Mouse (Mus musculus) intestine, embryonic 14.5 days (tissue): Measurements from ENCODE around the gene Gm45062. TPM values are rescaled to one million over a fixed set of nuclear protein-coding genes. Genes with fewer than 3 reads are reported as not detected.

Experiments used
- ATAC-seq: fragments of 200-750 bp; cut with Nextera tagmentation; replicated peaks from 2 replicates; pipeline ENCODE4 v1.8.0; 2017; ENCODE audit warnings: low read depth, moderate number of reproducible peaks, moderate TSS enrichment, moderate library complexity; ENCODE audit not compliant: low FRiP score, low TSS enrichment
- DNase-seq: peaks from one replicate; pipeline ENCODE4 v3.0.0-alpha.2; 2018; ENCODE audit warnings: low spot score
- H3K27ac ChIP-seq: fragments of 300-500 bp; sonication (generic); 2 replicates; pipeline ENCODE4 v1.5.1; 2014; ENCODE audit warnings: low read depth, mild to moderate bottlenecking, control low read depth
- H3K27me3 ChIP-seq: fragments of 300-500 bp; sonication (generic); replicated peaks from 2 replicates; pipeline ENCODE4 v1.6.1; 2014; ENCODE audit warnings: low read length, control low read depth; ENCODE audit not compliant: control insufficient read depth, insufficient read depth
- H3K36me3 ChIP-seq: fragments of 300-500 bp; sonication (generic); 2 replicates; pipeline ENCODE4 v1.6.1; 2014; ENCODE audit warnings: low read length, control low read depth; ENCODE audit not compliant: control insufficient read depth, insufficient read depth
- H3K4me1 ChIP-seq: fragments of 300-500 bp; sonication (generic); replicated peaks from 2 replicates; pipeline ENCODE4 v1.6.1; 2014; ENCODE audit warnings: low read length, control low read depth, mixed read lengths; ENCODE audit not compliant: control insufficient read depth, insufficient read depth
- H3K4me2 ChIP-seq: fragments of 300-500 bp; sonication (generic); 2 replicates; pipeline ENCODE4 v1.6.1; 2014; ENCODE audit warnings: low read length
- H3K4me3 ChIP-seq: fragments of 300-500 bp; sonication (generic); 2 replicates; pipeline ENCODE4 v1.5.1; 2014; ENCODE audit warnings: low read depth, low read length, control low read depth, mixed read lengths
- H3K9ac ChIP-seq: fragments of 300-500 bp; sonication (generic); 2 replicates; pipeline ENCODE4 v1.6.1; 2014; ENCODE audit warnings: mild to moderate bottlenecking, low read length
- H3K9me3 ChIP-seq: fragments of 300-500 bp; sonication (generic); 2 replicates; pipeline ENCODE4 v1.6.1; 2016; ENCODE audit warnings: low read length, control low read depth; ENCODE audit not compliant: control insufficient read depth
- WGBS: fragments of 180-500 bp; shearing (Covaris S2); extraction: QIAGEN DNeasy Blood & Tissue Kit; methylation state at CpG from one replicate; pipeline ENCODE4 v1.1.7; 2014; 5-methylcytosine and 5-hydroxymethylcytosine counted together
- polyA plus RNA-seq: library from polyadenylated mRNA; unstranded; fragments of >200 nt; fragmentation: Nextera tagmentation; extraction: Ambion mirVana; gene quantifications from 2 replicates; pipeline ENCODE4 v1.2.1, GENCODE M21; 2014

The Gm45062 gene
- polyA plus RNA-seq, 1 experiment from 2014 or later = 8.6 TPM

- no peak overlapping the region for H3K4me3 ChIP-seq
- no peaks in the 10 kb centered on the region for H3K4me1 ChIP-seq
- H3K9ac ChIP-seq = no peak overlapping the region
- WGBS = 45% methylated on average over 12 of the region's 12 CpGs
- DNase-seq (no peak), ATAC-seq (no peak)
- H3K9me3 ChIP-seq = no peaks in the 10 kb centered on the region
- H3K36me3 ChIP-seq = no peaks in the 10 kb centered on the region
- no peak overlapping the region for H3K27ac ChIP-seq
- no peaks in the 10 kb centered on the region for H3K27me3 ChIP-seq
- no peak overlapping the region; the same call in 1 of the 2 replicates for H3K4me2 ChIP-seq
These were observed 93.4 kb downstream of the Gm45062 start for GRCm38 (mm10) chr6:8352533-8353168.

GRCm38 (mm10) chr6:8353461-8353860 is 94.2 kb downstream of the Gm45062 start:
- DNase-seq (no peak), ATAC-seq (no peak)
- no peaks in the 10 kb centered on the region for H3K36me3 ChIP-seq
- no peak overlapping the region for H3K4me3 ChIP-seq
- 68% methylated on average over 4 of the region's 4 CpGs for WGBS
- no peak overlapping the region for H3K9ac ChIP-seq
- no peak overlapping the region for H3K4me2 ChIP-seq
- H3K9me3 ChIP-seq = no peaks in the 10 kb centered on the region
- H3K4me1 ChIP-seq = no peaks in the 10 kb centered on the region
- no peaks in the 10 kb centered on the region for H3K27me3 ChIP-seq
- H3K27ac ChIP-seq = no peak overlapping the region

GRCm38 (mm10) chr6:8354846-8355245 is 95.6 kb downstream of the Gm45062 start:
- ATAC-seq = no peak
- no peaks in the 10 kb centered on the region for H3K4me1 ChIP-seq

GRCm38 (mm10) chr6:8358232-8358631 is 99.0 kb downstream of the Gm45062 start:
- Histone ChIP-seq H3K36me3 (no peaks in the 10 kb centered on the region), H3K9ac (no peak overlapping the region), H3K4me3 (no peak overlapping the region), H3K27me3 (no peaks in the 10 kb centered on the region), H3K4me1 (no peaks in the 10 kb centered on the region), H3K4me2 (no peak overlapping the region), H3K9me3 (no peaks in the 10 kb centered on the region), H3K27ac (no peak overlapping the region)
- ATAC-seq (no peak), DNase-seq (no peak)
- WGBS = 48% methylated on average over 2 of the region's 2 CpGs

More at GRCm38 (mm10) chr6:8354846-8355245, 95.6 kb downstream of the Gm45062 start:
- H3K4me2 ChIP-seq = no peak overlapping the region
- WGBS = 92% methylated on average over 4 of the region's 4 CpGs
- no peaks in the 10 kb centered on the region for H3K9me3 ChIP-seq
- DNase-seq = no peak
- H3K36me3 ChIP-seq = no peaks in the 10 kb centered on the region
- no peaks in the 10 kb centered on the region for H3K27me3 ChIP-seq
- no peak overlapping the region for H3K27ac ChIP-seq
- no peak overlapping the region for H3K9ac ChIP-seq
- H3K4me3 ChIP-seq = no peak overlapping the region

GRCm38 (mm10) chr6:8358782-8359181 is 99.5 kb downstream of the Gm45062 start:
- no peak overlapping the region for H3K4me3 ChIP-seq
- H3K27ac ChIP-seq = no peak overlapping the region
- no peak overlapping the region for H3K9ac ChIP-seq
- H3K27me3 ChIP-seq = no peaks in the 10 kb centered on the region
- DNase-seq (no peak), ATAC-seq (no peak)
- H3K36me3 ChIP-seq = no peaks in the 10 kb centered on the region
- H3K9me3 ChIP-seq = no peaks in the 10 kb centered on the region
- 80% methylated on average over 2 of the region's 2 CpGs for WGBS
- no peaks in the 10 kb centered on the region for H3K4me1 ChIP-seq
- no peak overlapping the region for H3K4me2 ChIP-seq

- ATAC-seq (no peak), DNase-seq (no peak)
- Histone ChIP-seq H3K27me3 (no peaks in the 10 kb centered on the region), H3K9ac (no peak overlapping the region), H3K9me3 (no peaks in the 10 kb centered on the region), H3K27ac (no peak overlapping the region), H3K4me3 (no peak overlapping the region), H3K36me3 (no peaks in the 10 kb centered on the region), H3K4me2 (no peak overlapping the region), H3K4me1 (no peaks in the 10 kb centered on the region)
- WGBS = 88% methylated on average over 7 of the region's 7 CpGs
These were observed 101.6 kb downstream of the Gm45062 start for GRCm38 (mm10) chr6:8360805-8361204.

- DNase-seq (no peak), ATAC-seq (no peak)
- no peaks in the 10 kb centered on the region for H3K4me1 ChIP-seq
- WGBS = 67% methylated on average over 12 of the region's 12 CpGs
- no peaks in the 10 kb centered on the region for H3K36me3 ChIP-seq
- H3K4me2 ChIP-seq = no peak overlapping the region
- H3K27me3 ChIP-seq = no peaks in the 10 kb centered on the region
- H3K27ac ChIP-seq = no peak overlapping the region
- H3K4me3 ChIP-seq = no peak overlapping the region
- no peaks in the 10 kb centered on the region for H3K9me3 ChIP-seq
- no peak overlapping the region for H3K9ac ChIP-seq
These were observed 104.9 kb downstream of the Gm45062 start for GRCm38 (mm10) chr6:8364033-8364756.

- no peak overlapping the region for H3K4me2 ChIP-seq
- H3K9me3 ChIP-seq = no peaks in the 10 kb centered on the region
- no peaks in the 10 kb centered on the region for H3K27me3 ChIP-seq
- H3K27ac ChIP-seq = no peak overlapping the region
- H3K36me3 ChIP-seq = no peaks in the 10 kb centered on the region
- no peaks in the 10 kb centered on the region for H3K4me1 ChIP-seq
- 89% methylated on average over 11 of the region's 11 CpGs for WGBS
- ATAC-seq (no peak), DNase-seq (no peak)
- no peak overlapping the region for H3K9ac ChIP-seq
- no peak overlapping the region for H3K4me3 ChIP-seq
These were observed 105.5 kb downstream of the Gm45062 start for GRCm38 (mm10) chr6:8364757-8365150.

GRCm38 (mm10) chr6:8367675-8368074 is 108.4 kb downstream of the Gm45062 start:
- Histone ChIP-seq H3K4me3 (no peak overlapping the region), H3K36me3 (no peaks in the 10 kb centered on the region), H3K9me3 (no peaks in the 10 kb centered on the region), H3K9ac (no peak overlapping the region), H3K4me1 (no peaks in the 10 kb centered on the region), H3K27me3 (no peaks in the 10 kb centered on the region), H3K27ac (no peak overlapping the region), H3K4me2 (no peak overlapping the region)
- WGBS = 91% methylated on average over 4 of the region's 4 CpGs
- DNase-seq (no peak), ATAC-seq (no peak)
